Mouse (Mus musculus) midbrain, embryonic 15.5 days (tissue): Measurements from ENCODE around the gene Col6a3. TPM values are rescaled to one million over a fixed set of nuclear protein-coding genes. Genes with fewer than 3 reads are reported as not detected.

Experiments used
- ATAC-seq: fragments of 200-750 bp; cut with Nextera tagmentation; replicated peaks from 2 replicates; pipeline ENCODE4 v1.8.0; 2017; ENCODE audit warnings: moderate TSS enrichment
- H3K27ac ChIP-seq: fragments of 300-500 bp; sonication (generic); 2 replicates; pipeline ENCODE4 v1.5.1; 2015; ENCODE audit warnings: mild to moderate bottlenecking, inconsistent platforms
- H3K27me3 ChIP-seq: fragments of 300-500 bp; sonication (generic); replicated peaks from 2 replicates; pipeline ENCODE4 v1.6.1; 2015; ENCODE audit warnings: inconsistent platforms
- H3K36me3 ChIP-seq: fragments of 300-500 bp; sonication (generic); replicated peaks from 2 replicates; pipeline ENCODE4 v1.6.1; 2015; ENCODE audit warnings: inconsistent platforms
- H3K4me1 ChIP-seq: fragments of 300-500 bp; sonication (generic); 2 replicates; pipeline ENCODE4 v1.6.1; 2015; ENCODE audit warnings: inconsistent platforms
- H3K4me2 ChIP-seq: fragments of 300-500 bp; sonication (generic); 2 replicates; pipeline ENCODE4 v1.6.1; 2015; ENCODE audit warnings: inconsistent platforms, mild to moderate bottlenecking, moderate library complexity
- H3K4me3 ChIP-seq: fragments of 300-500 bp; sonication (generic); 2 replicates; pipeline ENCODE4 v1.5.1; 2015; ENCODE audit warnings: mild to moderate bottlenecking, inconsistent platforms
- H3K9ac ChIP-seq: fragments of 300-500 bp; sonication (generic); 2 replicates; pipeline ENCODE4 v1.6.1; 2015; ENCODE audit warnings: mild to moderate bottlenecking, inconsistent platforms
- H3K9me3 ChIP-seq: fragments of 300-500 bp; sonication (generic); 2 replicates; pipeline ENCODE4 v1.6.1; 2016; ENCODE audit warnings: inconsistent platforms
- WGBS: fragments of 180-500 bp; shearing (Covaris S2); methylation state at CpG from one replicate; pipeline ENCODE4 v1.1.7; 2015; ENCODE audit warnings: mixed read lengths; 5-methylcytosine and 5-hydroxymethylcytosine counted together
- polyA plus RNA-seq: library from polyadenylated mRNA; unstranded; fragments of >200 nt; fragmentation: Nextera tagmentation; extraction: Ambion mirVana; gene quantifications from 2 replicates; pipeline ENCODE4 v1.2.1, GENCODE M21; 2015

Col6a3 gene
- polyA plus RNA-seq, 1 experiment from 2014 or later: 7.3 TPM

DNA sequence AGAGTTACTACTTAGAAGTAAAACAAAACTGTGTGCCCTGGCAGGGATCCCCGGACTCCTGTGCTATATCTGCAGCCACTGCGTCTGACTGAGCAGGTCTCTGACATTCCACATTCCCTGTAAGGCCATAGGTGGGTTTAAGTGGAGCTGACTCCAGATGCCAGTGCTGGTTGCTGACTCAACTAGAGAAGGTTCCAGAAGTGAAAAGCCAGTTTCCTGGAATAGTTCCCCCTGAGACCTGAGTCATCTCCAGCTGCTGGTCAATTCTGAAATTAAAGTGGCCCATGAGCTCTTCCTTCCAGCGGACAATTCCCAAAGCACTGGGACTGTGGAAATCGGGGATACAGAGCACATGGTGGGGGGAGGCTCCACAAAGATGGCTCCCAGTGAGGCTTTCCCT, 5.1 kb downstream of the Col6a3 start:
- ATAC-seq: no peak
- no peaks in the 10 kb centered on the region for H3K36me3 ChIP-seq
- H3K9me3 ChIP-seq: no peaks in the 10 kb centered on the region
- H3K27ac ChIP-seq: no peak overlapping the region
- no peaks in the 10 kb centered on the region for H3K27me3 ChIP-seq
- no peak overlapping the region for H3K4me3 ChIP-seq
- peaks cover 2% of the 10 kb centered on the region; the same call in 1 of the 2 replicates for H3K4me1 ChIP-seq
- no peak overlapping the region for H3K9ac ChIP-seq
- 91% methylated on average over 4 of the region's 4 CpGs for WGBS
- no peak overlapping the region for H3K4me2 ChIP-seq

DNA sequence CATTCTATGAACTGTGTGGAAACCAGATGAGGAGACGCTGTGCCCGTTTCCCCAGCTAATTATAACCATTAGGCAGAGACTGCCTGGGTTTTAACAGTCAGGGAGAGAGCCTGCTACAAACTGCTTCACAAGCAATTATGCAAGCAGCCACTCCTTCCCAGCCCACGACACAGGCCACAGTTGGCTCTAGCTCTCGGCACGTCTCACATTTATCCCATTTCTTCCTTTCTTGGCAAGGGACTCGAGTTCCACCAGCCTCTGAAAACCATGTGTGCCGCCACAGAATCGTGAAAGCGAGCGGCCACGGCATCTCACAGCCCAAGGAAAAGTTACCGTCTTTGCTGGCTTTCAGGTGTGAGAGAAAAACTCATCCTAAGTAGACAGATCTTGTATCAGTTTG, 5.5 kb downstream of the Col6a3 start:
- Histone ChIP-seq H3K4me1 (peaks cover 2% of the 10 kb centered on the region; the same call in 1 of the 2 replicates), H3K4me3 (no peak overlapping the region), H3K9ac (no peak overlapping the region), H3K9me3 (no peaks in the 10 kb centered on the region), H3K27ac (no peak overlapping the region), H3K27me3 (no peaks in the 10 kb centered on the region), H3K36me3 (no peaks in the 10 kb centered on the region), H3K4me2 (no peak overlapping the region)
- no peak for ATAC-seq
- 73% methylated on average over 12 of the region's 12 CpGs for WGBS

DNA sequence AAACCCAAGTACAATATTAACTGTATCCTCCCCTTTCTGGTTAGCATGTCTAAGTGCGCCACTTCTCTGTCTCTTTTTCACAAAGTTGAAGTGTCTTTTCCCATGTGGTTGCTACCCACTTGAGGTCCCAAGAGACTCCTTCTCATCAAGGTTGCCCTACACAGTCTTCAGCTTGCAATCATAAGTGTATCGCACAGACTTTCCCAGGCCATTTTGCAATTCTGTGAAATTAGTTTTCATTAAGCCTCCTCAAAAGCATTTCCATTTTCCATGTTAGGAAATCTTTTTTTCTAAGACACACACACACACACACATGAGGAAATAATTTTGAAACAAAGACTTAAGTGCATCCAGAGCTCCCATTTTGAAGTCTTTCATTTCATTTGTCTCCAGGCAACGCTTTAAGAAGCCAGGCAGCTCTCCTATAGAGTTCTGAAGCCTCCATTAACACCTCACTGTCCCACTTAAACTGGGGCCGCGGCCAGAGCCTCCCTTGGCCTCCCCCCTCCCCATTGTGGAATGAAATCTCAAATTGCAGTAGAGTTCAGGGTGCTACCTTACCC, 7.5 kb downstream of the Col6a3 start:
- H3K27ac ChIP-seq: no peak overlapping the region
- WGBS: 61% methylated on average over 5 of the region's 5 CpGs
- no peak overlapping the region for H3K9ac ChIP-seq
- H3K4me3 ChIP-seq: no peak overlapping the region
- H3K9me3 ChIP-seq: no peaks in the 10 kb centered on the region
- H3K27me3 ChIP-seq: no peaks in the 10 kb centered on the region
- H3K4me1 ChIP-seq: peaks cover 2% of the 10 kb centered on the region; the same call in 1 of the 2 replicates
- H3K36me3 ChIP-seq: no peaks in the 10 kb centered on the region
- H3K4me2 ChIP-seq: no peak overlapping the region
- no peak for ATAC-seq

DNA sequence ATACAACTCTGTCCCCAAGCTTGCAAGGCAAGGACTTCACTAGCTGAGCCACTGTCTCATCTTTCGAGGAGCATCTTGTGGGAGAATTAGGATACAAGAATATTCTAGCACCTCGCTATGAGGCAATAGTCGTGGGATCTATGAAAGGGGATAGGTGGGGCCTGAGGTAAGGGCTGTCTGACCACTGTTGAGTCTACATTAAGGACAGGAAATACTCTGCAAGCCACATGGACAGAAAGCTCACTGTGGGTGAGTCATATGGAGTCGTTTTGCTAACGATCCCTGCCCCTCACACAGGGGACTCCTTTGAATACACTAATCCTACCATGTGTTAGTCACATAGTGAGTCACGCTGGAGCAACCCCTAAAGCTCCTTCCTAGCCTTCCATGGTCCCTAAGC, 9.1 kb downstream of the Col6a3 start:
- WGBS: 64% methylated on average over 6 of the region's 6 CpGs
- H3K27ac ChIP-seq: no peak overlapping the region
- no peak for ATAC-seq

DNA sequence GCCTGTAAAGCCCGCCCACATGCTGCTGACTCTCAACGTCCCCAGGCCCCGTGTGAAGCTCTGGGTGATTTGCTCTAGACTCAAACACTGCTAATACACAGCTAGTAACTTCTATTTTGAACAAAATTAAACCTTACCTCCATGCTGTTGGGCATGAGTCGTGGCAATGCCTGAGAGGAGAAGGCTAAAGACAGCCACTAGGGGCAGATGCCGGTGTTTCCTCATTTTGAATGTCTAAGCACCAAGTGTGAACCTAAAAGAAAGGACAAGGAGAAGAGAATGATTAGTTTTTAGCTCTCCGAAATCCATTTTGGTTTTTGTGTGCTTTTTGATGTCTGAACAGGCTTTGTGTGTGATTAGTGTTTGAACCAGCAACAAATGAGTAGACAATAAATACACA, 13.8 kb downstream of the Col6a3 start:
- H3K4me1 ChIP-seq: no peaks in the 10 kb centered on the region
- no peaks in the 10 kb centered on the region for H3K9me3 ChIP-seq
- no peaks in the 10 kb centered on the region for H3K36me3 ChIP-seq
- no peak overlapping the region for H3K27ac ChIP-seq
- no peak overlapping the region for H3K4me3 ChIP-seq
- no peak overlapping the region for H3K4me2 ChIP-seq
- H3K27me3 ChIP-seq: no peaks in the 10 kb centered on the region
- no peak overlapping the region for H3K9ac ChIP-seq
- WGBS: 63% methylated on average over 6 of the region's 6 CpGs
- ATAC-seq: no peak

More for the DNA sequence above, 9.1 kb downstream of the Col6a3 start:
- H3K4me1 ChIP-seq: no peaks in the 10 kb centered on the region
- H3K4me3 ChIP-seq: no peak overlapping the region
- no peaks in the 10 kb centered on the region for H3K27me3 ChIP-seq
- H3K9ac ChIP-seq: no peak overlapping the region
- H3K4me2 ChIP-seq: no peak overlapping the region
- no peaks in the 10 kb centered on the region for H3K9me3 ChIP-seq
- no peaks in the 10 kb centered on the region for H3K36me3 ChIP-seq

DNA sequence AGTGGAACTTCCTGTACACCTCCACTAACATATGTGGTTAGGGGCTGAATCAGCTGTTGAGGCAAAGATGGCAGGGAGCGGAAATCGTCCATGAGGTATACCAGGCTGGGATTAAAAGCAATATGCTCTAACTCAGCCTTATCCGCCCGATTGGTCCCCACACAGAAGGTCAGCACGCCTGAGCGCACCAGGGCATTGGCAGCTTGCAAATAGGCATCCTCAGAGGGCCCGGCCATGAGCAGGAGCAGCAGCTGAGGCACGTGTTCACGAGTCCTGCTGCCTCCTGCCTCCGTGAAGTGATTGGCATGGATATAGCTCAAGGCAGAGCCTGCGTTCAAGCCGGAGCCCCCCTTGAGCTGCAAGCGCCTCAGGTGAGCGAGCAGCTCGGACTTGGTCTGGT, 30.5 kb downstream of the Col6a3 start:
- H3K9ac ChIP-seq: no peak overlapping the region
- 54% methylated on average over 15 of the region's 15 CpGs for WGBS
- no peaks in the 10 kb centered on the region for H3K27me3 ChIP-seq
- H3K36me3 ChIP-seq: no peaks in the 10 kb centered on the region
- H3K4me1 ChIP-seq: no peaks in the 10 kb centered on the region
- ATAC-seq: no peak
- H3K4me2 ChIP-seq: no peak overlapping the region
- H3K9me3 ChIP-seq: no peaks in the 10 kb centered on the region
- H3K27ac ChIP-seq: no peak overlapping the region
- no peak overlapping the region for H3K4me3 ChIP-seq

DNA sequence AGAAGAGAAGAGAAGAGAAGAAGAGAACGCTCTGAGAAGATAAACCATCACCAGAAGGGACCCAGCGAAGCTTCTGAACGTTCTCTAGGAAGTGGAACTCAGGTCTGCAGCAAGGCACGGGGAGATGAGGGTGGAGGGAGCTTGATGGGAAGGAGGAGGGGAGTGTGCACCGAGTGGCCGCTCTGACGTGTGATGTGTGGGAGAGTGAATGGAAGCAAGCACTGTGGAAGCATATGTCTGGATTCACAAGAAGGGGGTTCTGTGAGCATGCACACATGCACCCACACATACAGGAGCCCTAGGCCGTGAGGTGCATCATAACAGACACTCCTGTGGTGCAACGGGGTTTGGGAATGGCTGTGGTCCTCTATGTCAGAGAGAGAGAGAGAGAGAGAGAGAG, 34.8 kb downstream of the Col6a3 start:
- H3K4me3 ChIP-seq: no peak overlapping the region
- 80% methylated on average over 9 of the region's 9 CpGs for WGBS
- H3K9me3 ChIP-seq: no peaks in the 10 kb centered on the region
- no peaks in the 10 kb centered on the region for H3K36me3 ChIP-seq
- no peak for ATAC-seq
- H3K9ac ChIP-seq: no peak overlapping the region
- no peaks in the 10 kb centered on the region for H3K27me3 ChIP-seq
- H3K4me1 ChIP-seq: no peaks in the 10 kb centered on the region
- H3K27ac ChIP-seq: no peak overlapping the region
- H3K4me2 ChIP-seq: no peak overlapping the region

DNA sequence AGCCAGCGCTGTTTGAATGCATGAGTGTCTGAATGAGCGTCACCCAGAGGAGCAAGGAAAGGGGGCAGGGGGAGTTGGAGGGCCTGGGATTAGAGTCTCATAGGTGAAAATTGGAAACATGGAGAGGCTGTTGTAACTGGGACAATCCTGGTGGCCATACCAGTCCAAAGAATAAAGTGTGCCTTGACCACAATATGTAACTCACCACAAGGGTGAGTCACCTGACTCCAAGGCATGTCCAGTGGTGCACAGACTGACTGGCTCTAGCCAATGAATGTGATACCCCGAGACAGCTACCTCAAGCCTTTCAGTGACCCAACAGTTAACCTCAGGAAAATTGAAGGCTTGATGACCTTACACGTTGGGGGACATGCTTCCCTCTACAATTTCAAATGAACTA, 40.7 kb downstream of the Col6a3 start:
- Histone ChIP-seq H3K4me3 (no peak overlapping the region), H3K36me3 (no peaks in the 10 kb centered on the region), H3K27ac (no peak overlapping the region), H3K9ac (no peak overlapping the region), H3K27me3 (no peaks in the 10 kb centered on the region), H3K4me1 (no peaks in the 10 kb centered on the region), H3K4me2 (no peak overlapping the region), H3K9me3 (no peaks in the 10 kb centered on the region)
- no peak for ATAC-seq
- 89% methylated on average over 4 of the region's 4 CpGs for WGBS

DNA sequence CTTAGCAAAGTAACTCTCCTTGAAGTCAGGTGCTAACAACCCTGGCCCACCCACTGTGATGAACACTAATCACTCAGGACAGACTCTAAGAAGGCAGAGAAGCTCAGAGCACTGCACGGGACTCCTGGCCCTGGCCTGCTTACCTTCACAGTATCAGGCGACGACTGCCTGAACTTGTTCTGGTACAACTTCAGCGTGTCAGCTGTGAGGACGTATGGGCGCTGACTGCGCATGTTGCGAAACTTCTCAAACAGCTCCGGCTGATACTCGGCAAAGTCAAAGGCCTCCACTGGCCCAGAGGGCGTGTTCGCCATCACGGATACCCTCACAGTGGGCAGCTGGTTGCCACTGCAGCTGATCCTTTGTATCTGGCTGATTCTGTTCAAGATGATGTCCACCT, 42.7 kb downstream of the Col6a3 start:
- 87% methylated on average over 13 of the region's 13 CpGs for WGBS
- Histone ChIP-seq H3K9ac (no peak overlapping the region), H3K4me3 (no peak overlapping the region), H3K4me1 (no peaks in the 10 kb centered on the region), H3K27ac (no peak overlapping the region), H3K27me3 (no peaks in the 10 kb centered on the region), H3K36me3 (no peaks in the 10 kb centered on the region), H3K4me2 (no peak overlapping the region), H3K9me3 (no peaks in the 10 kb centered on the region)
- no peak for ATAC-seq

DNA sequence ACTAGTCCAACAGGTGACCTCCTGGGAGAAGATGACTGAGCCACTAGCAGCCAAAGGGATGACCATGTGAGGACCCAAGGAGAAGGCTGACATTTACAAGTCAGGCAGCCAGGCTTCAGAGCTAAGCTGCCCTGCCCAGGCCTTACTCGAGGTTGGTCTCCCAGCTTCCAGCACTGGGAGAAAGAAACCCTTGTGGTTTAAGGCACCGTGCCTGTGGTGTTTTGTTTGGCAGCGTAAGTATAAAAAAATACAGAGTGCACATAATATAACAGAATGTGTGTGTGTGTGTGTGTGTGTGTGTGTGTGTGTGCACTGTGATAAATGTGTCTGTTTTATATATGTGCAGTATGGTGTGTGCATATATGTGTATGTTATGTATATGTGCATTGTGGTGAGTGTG, 43.3 kb downstream of the Col6a3 start:
- Histone ChIP-seq H3K4me3 (no peak overlapping the region), H3K9me3 (no peaks in the 10 kb centered on the region), H3K9ac (no peak overlapping the region), H3K27me3 (no peaks in the 10 kb centered on the region), H3K27ac (no peak overlapping the region), H3K4me2 (no peak overlapping the region), H3K4me1 (no peaks in the 10 kb centered on the region), H3K36me3 (no peaks in the 10 kb centered on the region)
- no peak for ATAC-seq
- 88% methylated on average over 3 of the region's 3 CpGs for WGBS

DNA sequence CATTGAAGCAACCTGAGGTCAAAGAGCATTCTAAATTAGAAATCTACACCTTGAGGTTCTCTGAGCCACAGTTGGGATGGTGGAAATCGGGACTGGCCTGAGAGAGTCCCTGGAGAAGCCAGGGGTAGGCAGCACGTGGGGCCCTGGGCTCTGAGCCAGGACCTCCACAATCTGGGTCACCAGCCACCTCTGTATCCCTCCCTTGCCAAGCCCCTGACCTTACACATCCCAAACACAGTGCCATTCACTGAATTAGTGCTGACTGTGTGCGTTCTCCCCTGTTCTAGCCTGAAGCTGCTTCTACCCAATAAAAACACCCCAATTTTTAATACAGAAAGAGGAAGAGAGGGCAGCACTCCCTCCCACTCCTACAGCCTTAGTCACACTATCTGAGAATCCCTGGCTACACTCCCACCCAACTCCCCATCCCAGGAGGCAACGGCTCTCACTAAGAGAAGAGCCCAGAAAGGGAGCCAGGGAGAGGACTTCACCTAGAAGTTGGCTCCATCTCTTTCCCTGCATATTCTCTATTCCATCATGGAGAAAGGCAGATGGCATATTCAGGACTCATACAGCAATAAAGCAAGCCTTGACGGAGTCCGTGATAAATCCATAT, 46.4 kb downstream of the Col6a3 start:
- Histone ChIP-seq H3K4me1 (no peaks in the 10 kb centered on the region), H3K27ac (no peak overlapping the region), H3K9me3 (no peaks in the 10 kb centered on the region), H3K27me3 (no peaks in the 10 kb centered on the region), H3K4me3 (no peak overlapping the region), H3K4me2 (no peak overlapping the region), H3K9ac (no peak overlapping the region), H3K36me3 (no peaks in the 10 kb centered on the region)
- WGBS: 82% methylated on average over 6 of the region's 6 CpGs
- no peak for ATAC-seq

DNA sequence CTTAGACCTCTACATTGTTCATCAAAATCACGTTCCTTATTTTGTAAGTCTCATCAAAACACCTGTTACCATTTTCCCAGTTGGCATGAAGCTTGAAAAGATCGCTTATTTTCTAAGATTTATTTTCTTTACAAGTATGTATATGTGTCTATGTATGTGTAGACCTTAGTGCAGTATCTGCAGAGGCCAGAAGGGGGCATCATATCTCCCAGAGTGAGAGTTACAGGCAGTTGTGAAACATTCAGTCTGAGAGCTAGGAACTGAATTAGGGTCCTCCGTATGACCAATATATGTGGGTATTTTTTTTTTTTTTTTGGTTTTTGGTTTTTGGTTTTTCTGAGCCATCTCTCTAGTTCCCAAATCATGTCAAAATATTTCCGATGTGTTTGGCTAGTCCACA, 50.4 kb downstream of the Col6a3 start:
- Histone ChIP-seq H3K4me1 (no peaks in the 10 kb centered on the region), H3K4me2 (no peak overlapping the region), H3K27me3 (no peaks in the 10 kb centered on the region), H3K9ac (no peak overlapping the region), H3K27ac (no peak overlapping the region), H3K4me3 (no peak overlapping the region), H3K9me3 (no peaks in the 10 kb centered on the region), H3K36me3 (no peaks in the 10 kb centered on the region)
- 92% methylated on average over 4 of the region's 4 CpGs for WGBS
- no peak for ATAC-seq

DNA sequence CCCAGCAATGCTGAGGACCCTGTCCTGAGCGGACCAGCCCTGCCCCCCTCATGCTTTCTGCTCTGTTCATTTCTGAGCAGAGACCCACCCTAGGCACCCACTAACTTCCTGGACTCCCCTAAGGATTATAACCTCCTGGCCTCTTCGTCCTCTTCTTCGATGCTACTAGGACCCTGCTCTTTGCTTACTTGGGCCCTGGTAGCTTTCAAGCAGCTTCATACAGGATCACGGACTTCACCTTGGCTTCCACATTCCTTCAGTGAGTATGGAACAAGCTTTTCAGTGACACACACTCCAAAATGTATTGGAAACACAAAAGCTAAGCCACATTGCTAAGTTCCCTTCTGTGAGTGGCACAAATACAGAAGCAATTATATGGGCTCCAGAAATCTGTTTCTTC, 52.8 kb downstream of the Col6a3 start:
- H3K4me1 ChIP-seq: no peaks in the 10 kb centered on the region
- WGBS: 89% methylated on average over 4 of the region's 4 CpGs
- no peak for ATAC-seq
- no peaks in the 10 kb centered on the region for H3K36me3 ChIP-seq
- no peak overlapping the region for H3K4me2 ChIP-seq
- H3K9me3 ChIP-seq: no peaks in the 10 kb centered on the region
- no peaks in the 10 kb centered on the region for H3K27me3 ChIP-seq
- H3K27ac ChIP-seq: no peak overlapping the region
- no peak overlapping the region for H3K9ac ChIP-seq
- no peak overlapping the region for H3K4me3 ChIP-seq
